Mouse (Mus musculus) heart, adult 2 months (tissue): ENCODE results near the gene Dnah14. TPM values are rescaled to one million over a fixed set of nuclear protein-coding genes. Genes with fewer than 3 reads are reported as not detected.

ENCODE experiments used
- DNase-seq, 2 experiments: peaks; one replicate each; pipeline ENCODE4 v3.0.0; 2021
- H3K27ac ChIP-seq: fragments of 200-600 bp; 2 replicates; pipeline ENCODE4 v1.8.1; 2022
- H3K27me3 ChIP-seq: fragments of 200-500 bp; 2 replicates; pipeline ENCODE4 v1.6.1; 2012; ENCODE audit warnings: mild to moderate bottlenecking, low read length, inconsistent platforms, mixed read lengths; ENCODE audit not compliant: control insufficient read depth, insufficient read depth
- H3K36me3 ChIP-seq: fragments of 200-500 bp; 2 replicates; pipeline ENCODE4 v1.6.1; 2012; ENCODE audit warnings: low read length, inconsistent platforms; ENCODE audit not compliant: control insufficient read depth, insufficient read depth
- H3K4me1 ChIP-seq: fragments of 200-500 bp; 2 replicates; pipeline ENCODE4 v1.6.1; 2011; ENCODE audit warnings: low read length; ENCODE audit not compliant: control insufficient read depth, insufficient read depth
- H3K4me3 ChIP-seq: fragments of 200-600 bp; 2 replicates; pipeline ENCODE4 v1.8.1; 2022
- H3K79me2 ChIP-seq: fragments of 200-500 bp; replicated peaks from 2 replicates; pipeline ENCODE4 v1.6.1; 2012; ENCODE audit warnings: mild to moderate bottlenecking, inconsistent platforms, low read length, moderate library complexity, mixed read lengths; ENCODE audit not compliant: control insufficient read depth, insufficient read depth
- H3K9ac ChIP-seq: fragments of 200-500 bp; 2 replicates; pipeline ENCODE4 v1.6.1; 2012; ENCODE audit warnings: low read depth, mild to moderate bottlenecking, control low read depth, inconsistent platforms, low read length, mixed read lengths
- CTCF ChIP-seq: fragments of 200-600 bp; IDR thresholded peaks from 2 replicates; pipeline ENCODE4 v1.8.1; 2022; ENCODE audit warnings: antibody characterized with exemption, mild to moderate bottlenecking, moderate library complexity
- EP300 ChIP-seq: fragments of 200-500 bp; IDR thresholded peaks from 2 replicates; pipeline ENCODE4 v1.6.1; 2011; ENCODE audit warnings: low read depth, low read length, control low read depth; ENCODE audit not compliant: insufficient read depth
- POLR2A ChIP-seq: fragments of 200-500 bp; IDR thresholded peaks from 2 replicates; pipeline ENCODE4 v1.6.1; 2011; ENCODE audit warnings: mild to moderate bottlenecking, low read depth, low read length, control low read depth; ENCODE audit not compliant: insufficient read depth
- WGBS: fragments of 180-500 bp; shearing (Covaris S2); methylation state at CpG from one replicate; pipeline ENCODE4 v1.1.7; 2018; 5-methylcytosine and 5-hydroxymethylcytosine counted together
- intact Hi-C: fragments of 180-260 bp; cut with DNase I; formaldehyde crosslinking; loops from one replicate; pipeline ENCODE4 v1.15.1; 2025
- polyA plus RNA-seq: library from polyadenylated mRNA; depleted of rRNA; stranded (reverse); fragments of >200 nt; gene quantifications from 2 replicates; pipeline ENCODE4 v1.2.3, GENCODE M21; 2012
- total RNA-seq, 2 experiments: library from RNA; stranded (reverse); gene quantifications; 2 replicates each; pipeline ENCODE4 v1.2.3; 2021

Dnah14 gene
- total and polyA plus RNA-seq, 3 experiments = not detected

DNA sequence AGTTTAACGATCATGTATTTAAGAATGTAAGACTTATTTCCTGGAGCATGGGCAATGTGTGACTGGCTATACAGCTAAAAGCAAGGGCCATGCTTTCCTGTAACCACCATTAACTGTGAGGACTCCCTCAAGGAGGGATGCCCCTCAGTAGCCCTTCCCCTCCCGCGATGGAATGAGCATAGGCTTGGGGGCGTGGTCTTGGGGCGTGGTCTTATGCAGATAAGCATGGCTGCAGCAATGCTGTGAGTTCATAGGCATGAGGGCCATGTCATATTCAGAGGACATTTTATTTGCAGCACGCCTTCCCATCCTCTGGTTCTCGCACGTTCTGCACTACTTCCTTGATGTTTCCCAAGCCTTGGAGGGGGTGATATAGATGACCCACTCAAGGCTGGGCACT, 71.1 kb downstream of the Dnah14 start:
- DNase-seq = no peak
- no peak overlapping the region for H3K4me3 ChIP-seq
- no peaks in the 10 kb centered on the region for H3K36me3 ChIP-seq
- intact Hi-C loops = no loop called here
- no peaks in the 10 kb centered on the region for H3K79me2 ChIP-seq
- no peak for TF ChIP-seq CTCF
- no peak for TF ChIP-seq EP300
- TF ChIP-seq POLR2A = no peak
- 42% methylated on average over 8 of the region's 8 CpGs for WGBS
- no peaks in the 10 kb centered on the region for H3K27me3 ChIP-seq
- H3K9ac ChIP-seq = no peak overlapping the region
- no peak overlapping the region for H3K27ac ChIP-seq
- H3K4me1 ChIP-seq = no peaks in the 10 kb centered on the region

DNA sequence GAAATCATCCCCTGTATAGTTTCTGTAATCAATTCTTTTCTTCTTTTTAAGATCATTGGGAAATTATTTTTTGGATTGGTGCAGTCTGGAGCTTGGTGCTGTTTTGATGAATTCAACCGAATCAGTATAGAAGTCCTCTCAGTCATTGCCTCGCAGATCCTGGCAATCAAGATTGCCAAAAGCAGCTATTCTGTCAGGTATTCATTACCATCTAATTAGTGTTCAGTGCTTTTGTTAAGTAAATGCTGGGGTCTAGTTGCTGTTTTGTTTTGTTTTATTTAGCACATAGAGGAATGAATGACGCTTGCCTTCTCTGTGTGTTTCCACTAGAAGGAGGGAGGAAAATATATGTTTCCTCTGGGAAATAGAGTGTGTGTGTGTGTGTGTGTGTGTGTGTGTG, 77.1 kb downstream of the Dnah14 start:
- no peak overlapping the region for H3K4me3 ChIP-seq
- H3K27me3 ChIP-seq = no peaks in the 10 kb centered on the region
- no peaks in the 10 kb centered on the region for H3K4me1 ChIP-seq
- DNase-seq = no peak
- H3K27ac ChIP-seq = no peak overlapping the region
- H3K79me2 ChIP-seq = no peaks in the 10 kb centered on the region
- WGBS = 57% methylated on average over 3 of the region's 3 CpGs
- no peaks in the 10 kb centered on the region for H3K36me3 ChIP-seq
- intact Hi-C loops = no loop called here
- no peak overlapping the region for H3K9ac ChIP-seq
- TF ChIP-seq EP300 (no peak), CTCF (no peak), POLR2A (no peak)

DNA sequence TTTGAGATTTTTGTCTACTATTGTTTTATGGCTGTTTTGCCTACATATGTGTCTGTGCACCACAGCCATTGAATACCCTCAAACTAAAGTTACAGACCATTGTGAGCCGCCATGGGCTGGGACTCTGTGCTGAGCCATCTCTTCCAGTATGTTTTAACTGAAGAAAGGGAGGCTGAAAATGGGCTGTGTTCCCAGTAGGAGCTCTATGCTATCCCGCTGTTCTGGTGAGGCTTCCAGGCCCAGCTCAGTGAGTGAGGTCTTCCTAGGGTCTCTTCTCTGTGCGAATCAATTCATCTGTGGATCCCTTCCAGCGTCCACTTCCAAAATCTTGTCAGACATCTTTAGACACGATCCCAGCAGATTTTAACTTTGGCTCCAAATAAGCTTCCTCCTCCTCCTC, 80.1 kb downstream of the Dnah14 start:
- Histone ChIP-seq H3K4me3 (no peak overlapping the region), H3K27ac (no peak overlapping the region), H3K9ac (no peak overlapping the region), H3K79me2 (no peaks in the 10 kb centered on the region), H3K36me3 (no peaks in the 10 kb centered on the region), H3K4me1 (no peaks in the 10 kb centered on the region), H3K27me3 (no peaks in the 10 kb centered on the region)
- DNase-seq = no peak
- TF ChIP-seq POLR2A (no peak), EP300 (no peak), CTCF (no peak)
- WGBS = 72% methylated on average over 5 of the region's 5 CpGs
- intact Hi-C loops = no loop called here

DNA sequence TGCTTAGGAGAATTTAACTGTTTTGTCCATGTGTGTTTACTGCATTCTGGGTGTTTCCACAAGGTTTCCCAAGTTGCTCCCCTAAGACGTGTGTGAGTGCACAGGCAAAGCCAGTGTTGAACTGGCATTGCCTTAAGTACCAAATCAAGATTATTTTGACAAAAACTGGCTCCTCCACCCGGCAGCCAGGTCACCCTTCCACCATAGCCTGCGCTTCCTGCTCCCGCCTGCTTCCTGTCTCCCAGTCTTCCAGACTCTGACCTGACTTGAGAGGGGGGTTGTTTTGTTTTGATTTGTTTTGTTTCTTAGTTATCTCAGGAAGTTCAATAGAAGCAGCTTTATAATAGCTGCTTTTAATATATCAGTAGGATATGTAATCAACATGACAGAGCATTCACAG, 90.4 kb downstream of the Dnah14 start:
- Histone ChIP-seq H3K27me3 (no peaks in the 10 kb centered on the region), H3K4me3 (no peak overlapping the region), H3K9ac (no peak overlapping the region), H3K79me2 (no peaks in the 10 kb centered on the region), H3K4me1 (no peaks in the 10 kb centered on the region), H3K27ac (peak overlapping the region; percentile 47), H3K36me3 (no peaks in the 10 kb centered on the region)
- peak in 1 of 2 experiments; percentile 17 for DNase-seq
- TF ChIP-seq EP300 (no peak), CTCF (no peak), POLR2A (no peak)
- intact Hi-C loops = no loop called here
- WGBS = 26% methylated on average over 4 of the region's 4 CpGs

DNA sequence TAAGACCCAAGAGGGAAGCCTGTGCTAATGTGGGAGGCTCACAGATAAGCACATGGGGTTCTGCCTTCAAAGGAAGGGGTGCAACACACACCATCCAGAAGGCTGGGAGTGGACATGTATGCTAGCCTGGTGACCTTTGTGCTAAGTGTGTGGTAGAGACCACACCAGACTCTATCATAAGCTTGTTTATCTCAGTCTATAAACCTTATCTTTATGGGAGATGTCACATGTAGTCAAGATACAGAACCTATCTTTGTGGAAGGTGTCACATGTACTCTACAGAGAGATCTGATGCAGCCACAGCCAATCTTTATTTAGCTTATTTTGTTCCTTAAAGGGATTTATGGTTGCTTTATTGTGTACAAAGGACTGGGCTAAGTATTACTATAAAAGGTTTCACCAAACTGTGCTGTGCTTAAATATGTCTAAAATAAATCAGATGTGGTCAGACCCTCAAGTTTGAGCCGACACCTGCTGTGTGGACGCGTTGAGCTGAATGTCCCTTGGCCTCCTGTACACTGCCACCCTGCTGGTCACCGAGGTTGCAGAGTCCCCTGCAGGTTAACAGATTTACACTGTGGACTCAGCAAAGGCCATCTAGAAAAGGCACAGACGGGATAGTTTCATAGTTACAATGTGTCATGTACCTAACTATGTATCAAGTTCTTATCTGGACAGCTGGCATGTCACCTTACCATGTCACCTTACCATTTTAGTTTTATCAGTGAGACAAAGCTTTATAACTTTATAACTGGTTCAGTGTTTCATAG, 118.6 kb downstream of the Dnah14 start:
- Histone ChIP-seq H3K4me1 (no peaks in the 10 kb centered on the region), H3K9ac (no peak overlapping the region), H3K4me3 (no peak overlapping the region), H3K27me3 (no peaks in the 10 kb centered on the region), H3K27ac (no peak overlapping the region), H3K79me2 (no peaks in the 10 kb centered on the region), H3K36me3 (no peaks in the 10 kb centered on the region)
- intact Hi-C loops = no loop called here
- no peak for DNase-seq
- TF ChIP-seq POLR2A (no peak), CTCF (no peak), EP300 (no peak)
- 81% methylated on average over 5 of the region's 5 CpGs for WGBS

DNA sequence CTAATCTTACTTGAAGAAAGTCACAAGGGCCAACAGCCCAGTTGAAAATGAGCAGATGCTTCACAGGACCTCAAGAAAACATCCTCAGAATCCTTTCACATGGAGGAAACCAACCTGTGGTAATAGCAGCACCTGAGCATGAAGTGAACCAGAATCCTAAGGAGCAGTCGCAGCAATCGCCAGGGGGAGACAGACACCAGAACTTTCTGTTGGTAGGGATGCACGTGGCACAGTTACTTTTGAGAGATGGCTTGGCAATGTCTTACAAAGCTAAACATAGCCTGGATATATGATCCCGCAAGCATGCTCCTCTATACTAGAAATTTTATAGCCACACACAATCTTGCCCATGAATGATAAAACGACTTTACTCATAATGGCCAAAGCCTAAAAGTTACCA, 152.3 kb downstream of the Dnah14 start:
- H3K79me2 ChIP-seq = no peaks in the 10 kb centered on the region
- WGBS = 51% methylated on average over 5 of the region's 5 CpGs
- intact Hi-C loops = loop anchor here (1.0 to 5.0 kb wide), 2 partner anchors 153 to 394 kb away; partner anchors contain the start of gene Srp9

GRCm38 (mm10) chr1:181733517-181733916, 157.2 kb downstream of the Dnah14 start:
- Histone ChIP-seq H3K27ac (no peak overlapping the region), H3K9ac (no peak overlapping the region), H3K27me3 (no peaks in the 10 kb centered on the region), H3K79me2 (no peaks in the 10 kb centered on the region), H3K4me3 (no peak overlapping the region), H3K36me3 (no peaks in the 10 kb centered on the region), H3K4me1 (no peaks in the 10 kb centered on the region)
- no peak for DNase-seq
- TF ChIP-seq CTCF (no peak), POLR2A (no peak), EP300 (no peak)
- intact Hi-C loops = no loop called here
- WGBS = 68% methylated on average over 5 of the region's 5 CpGs

More for the DNA sequence above, 152.3 kb downstream of the Dnah14 start:
- no peaks in the 10 kb centered on the region for H3K27me3 ChIP-seq
- DNase-seq = peak; percentile 18 to 32
- no peak overlapping the region for H3K4me3 ChIP-seq
- peak; percentile 71 for TF ChIP-seq CTCF
- TF ChIP-seq EP300 = no peak
- H3K27ac ChIP-seq = no peak overlapping the region
- no peaks in the 10 kb centered on the region for H3K36me3 ChIP-seq
- no peak overlapping the region for H3K9ac ChIP-seq
- H3K4me1 ChIP-seq = no peaks in the 10 kb centered on the region
